Mouse (Mus musculus) left cerebral cortex, adult 18-20 months (tissue): ENCODE results near the gene Tldc2. TPM values are rescaled to one million over a fixed set of nuclear protein-coding genes. Genes with fewer than 3 reads are reported as not detected.

Source experiments
- DNase-seq, 2 experiments: peaks; one replicate each; pipeline ENCODE4 v3.0.0; 2021 to 2022; ENCODE audit warnings: low spot score in 2 of 2, mixed read lengths in 1 of 2
- long read RNA-seq, 2 experiments: library from polyadenylated mRNA; stranded (forward); transcript quantifications; one replicate each; pipeline ENCODE4 v2.0.0; 2021
- total RNA-seq, 2 experiments: library from RNA; stranded (reverse); gene quantifications; 2 replicates each; pipeline ENCODE4 v1.2.3; 2021

The Tldc2 gene
- not detected for total RNA-seq
- long read RNA-seq, experiment 1, partial matches to known transcripts = 0 of 2 reads
- long read RNA-seq, experiment 1, other reads (novel, unspliced or antisense) = 2 of 2 reads
- long read RNA-seq, experiment 2, partial matches to known transcripts = 0 of 1 reads
- long read RNA-seq, experiment 2, other reads (novel, unspliced or antisense) = 1 of 1 reads

DNA sequence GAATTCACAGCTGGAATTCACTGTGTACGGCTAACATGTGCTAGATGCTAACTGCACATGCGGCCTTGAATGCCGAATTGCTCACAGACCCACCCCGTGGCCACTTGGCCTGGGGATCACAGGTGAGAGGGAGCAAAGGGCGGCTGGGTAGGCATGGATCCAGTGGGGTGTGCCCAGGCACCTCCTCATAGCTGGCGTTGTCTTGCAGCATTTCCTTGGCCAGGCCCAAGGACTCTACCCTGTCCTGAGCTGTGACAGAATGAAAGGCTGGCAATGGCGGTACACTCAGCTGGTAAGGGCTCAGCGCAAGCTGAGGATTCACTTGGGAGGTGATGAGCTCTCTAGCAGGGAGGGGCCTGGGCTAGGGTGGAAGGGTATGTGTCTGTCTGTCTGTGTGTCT, at the start of gene Tldc2:
TSS of gene Tldc2 (plus strand) at position 260 of the 400 bp plus-strand sequence.
- no peak for DNase-seq

- DNase-seq = no peak
Observed at GRCm38 (mm10) chr2:157037303-157037702, 49.6 kb upstream of the Tldc2 start.

DNA sequence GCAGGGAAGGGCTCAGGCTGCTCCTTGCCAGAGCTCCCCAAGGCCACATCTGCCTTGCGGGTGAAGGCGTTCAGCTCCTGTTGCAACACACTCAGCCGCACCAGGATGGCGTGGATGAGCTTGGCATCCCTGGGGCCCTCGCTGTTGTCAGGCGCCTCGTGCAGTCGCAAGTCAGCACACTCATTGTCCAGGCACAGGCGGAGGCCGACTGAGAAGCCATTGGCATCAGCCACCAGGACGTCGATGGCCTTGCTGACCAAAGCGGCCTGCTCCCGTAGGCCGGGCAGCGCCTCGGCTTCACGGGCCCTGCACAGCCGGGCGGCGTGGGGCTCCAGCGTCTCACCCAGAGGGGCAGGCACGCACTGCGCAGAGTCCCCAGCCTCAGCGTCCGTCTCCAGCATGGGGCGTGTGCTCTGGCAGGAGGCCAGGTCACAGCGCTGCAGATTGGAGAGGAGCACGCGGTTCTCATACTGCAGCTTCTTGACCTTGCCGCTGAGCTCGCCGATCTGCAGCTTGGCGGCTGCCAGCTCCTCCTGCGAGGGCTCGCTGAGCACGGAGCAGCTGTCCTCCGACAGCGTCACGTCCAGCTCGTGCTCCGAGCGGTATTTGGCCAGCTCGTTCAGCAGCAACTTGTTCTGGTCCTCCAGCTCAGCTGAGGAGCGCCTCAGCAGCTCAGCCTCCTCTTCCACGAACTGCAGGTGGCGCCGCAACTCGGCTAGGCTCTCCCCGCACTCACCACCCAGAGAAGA, 46.8 kb upstream of the Tldc2 start:
- no peak for DNase-seq

GRCm38 (mm10) chr2:157040649-157041046, 46.2 kb upstream of the Tldc2 start:
- DNase-seq = no peak

DNA sequence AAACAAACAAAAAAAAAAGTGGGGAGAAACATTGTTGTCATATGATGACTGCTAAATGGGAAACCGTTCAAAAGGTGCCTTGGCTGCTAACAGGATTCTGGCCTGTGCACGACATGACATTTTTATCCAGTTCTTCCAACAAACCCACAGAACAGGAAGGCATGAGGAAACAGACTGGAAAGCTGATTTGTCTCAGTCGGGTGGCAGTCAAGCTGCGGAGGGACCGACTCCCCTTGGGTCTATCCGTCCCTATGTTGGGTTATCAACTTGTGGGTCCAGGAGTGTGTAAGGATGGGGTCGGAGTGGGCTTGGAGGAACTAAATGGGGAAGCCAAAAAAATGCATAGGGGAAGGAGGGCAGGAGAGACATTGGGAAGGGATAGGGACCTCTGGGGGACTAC, 45.4 kb upstream of the Tldc2 start:
- DNase-seq = no peak

GRCm38 (mm10) chr2:157043556-157043955, 43.3 kb upstream of the Tldc2 start:
- no peak for DNase-seq

- no peak for DNase-seq
Observed at GRCm38 (mm10) chr2:157043987-157044386, 42.9 kb upstream of the Tldc2 start.

DNA sequence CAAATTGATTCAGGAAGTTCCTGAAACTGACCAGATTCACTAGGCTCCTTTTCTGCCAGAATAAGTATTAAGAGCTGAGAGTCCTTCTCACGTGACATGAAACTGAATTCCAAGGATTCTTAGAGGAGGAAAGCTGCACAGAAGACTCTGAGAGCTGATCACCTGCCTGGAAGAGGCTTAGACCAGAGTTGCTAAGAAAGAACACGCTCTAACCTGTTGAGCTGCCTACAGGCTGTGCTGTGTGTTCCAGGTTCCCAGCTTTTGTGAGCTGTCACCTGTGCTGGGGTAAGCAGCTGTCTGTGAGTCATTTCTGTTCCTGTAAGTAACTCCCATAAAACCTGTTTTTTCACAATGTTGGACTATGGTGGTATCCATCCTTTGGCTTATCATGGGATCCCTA, 40.9 kb upstream of the Tldc2 start:
- no peak for DNase-seq

DNA sequence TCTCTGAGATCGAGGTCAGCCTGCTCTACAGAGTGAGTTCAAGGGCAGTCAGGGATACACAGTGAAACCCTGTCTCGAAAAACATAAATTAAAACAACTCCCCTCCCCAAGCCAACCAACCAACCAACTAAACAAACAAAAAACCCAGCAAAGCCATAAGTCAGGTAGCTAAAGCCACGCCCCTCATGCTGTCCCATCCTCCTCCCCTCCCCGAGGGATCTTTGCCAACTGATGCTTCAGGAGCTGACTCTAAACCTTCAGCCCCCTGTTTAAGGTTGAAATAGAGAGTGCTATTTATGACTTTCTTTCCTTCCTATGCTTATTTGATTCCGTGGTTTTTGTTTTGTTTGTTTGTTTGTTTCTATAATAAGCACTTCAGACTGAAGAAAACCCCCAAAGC, 39.9 kb upstream of the Tldc2 start:
- DNase-seq = no peak

DNA sequence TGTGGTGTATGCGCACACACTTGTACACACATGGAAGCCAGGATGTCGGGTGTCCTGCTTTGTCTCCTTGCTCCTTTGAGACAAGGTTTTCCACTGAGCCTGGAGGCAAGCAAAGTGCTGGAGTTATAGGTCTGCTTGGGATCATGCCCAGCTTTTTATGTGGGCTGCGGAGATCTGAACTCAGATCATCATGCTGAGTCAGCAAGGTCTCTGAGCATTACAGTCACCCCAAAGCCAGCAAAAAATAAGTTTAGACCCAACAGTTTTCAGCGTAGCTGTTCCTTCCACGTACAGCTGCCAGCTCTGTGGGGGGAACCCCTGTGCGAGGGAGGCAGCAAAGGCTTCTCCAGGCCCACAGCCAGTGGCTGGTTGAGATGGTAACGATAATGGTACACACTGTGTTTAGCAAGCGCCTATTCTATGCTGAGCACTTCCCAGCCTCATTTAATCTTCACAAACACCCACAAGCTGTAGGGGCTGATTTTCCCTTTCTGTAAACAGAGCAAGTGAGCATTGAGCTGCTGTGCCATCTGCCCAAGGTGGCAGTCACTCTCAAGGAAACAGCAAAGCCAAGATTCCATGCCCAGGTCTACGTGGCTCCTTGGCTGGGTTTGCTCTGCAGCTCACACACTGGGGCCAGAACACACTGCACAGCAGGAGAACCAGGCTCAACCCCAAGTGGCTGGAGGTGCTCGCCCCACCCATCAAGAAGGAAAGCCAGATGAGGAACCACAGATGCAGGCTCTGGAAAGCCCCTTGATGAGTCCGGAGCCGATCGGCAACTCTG, 38.3 kb upstream of the Tldc2 start:
- peak; percentile 64 to 85 for DNase-seq

DNA sequence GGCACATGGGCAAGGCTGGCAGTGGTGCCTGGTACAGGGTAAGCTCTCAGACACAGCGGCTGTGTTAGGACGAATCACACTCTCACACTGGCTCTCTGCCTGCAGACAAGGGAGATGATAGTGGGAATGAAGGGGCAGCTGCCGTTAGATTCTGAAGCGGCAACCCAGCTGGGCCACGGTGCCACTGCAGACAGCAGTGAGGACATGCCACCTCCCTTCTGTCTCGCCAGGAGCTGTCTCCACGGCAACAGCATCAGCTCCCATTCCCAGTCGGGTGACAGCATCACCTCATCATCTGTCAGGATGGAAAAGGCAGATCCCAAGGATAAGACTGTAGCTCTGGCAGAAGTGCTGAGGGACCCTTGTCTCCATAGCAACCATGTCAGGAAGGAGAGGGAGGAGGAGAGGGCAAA, 37.0 kb upstream of the Tldc2 start:
- DNase-seq = peak in 1 of 2 experiments; percentile 51

DNA sequence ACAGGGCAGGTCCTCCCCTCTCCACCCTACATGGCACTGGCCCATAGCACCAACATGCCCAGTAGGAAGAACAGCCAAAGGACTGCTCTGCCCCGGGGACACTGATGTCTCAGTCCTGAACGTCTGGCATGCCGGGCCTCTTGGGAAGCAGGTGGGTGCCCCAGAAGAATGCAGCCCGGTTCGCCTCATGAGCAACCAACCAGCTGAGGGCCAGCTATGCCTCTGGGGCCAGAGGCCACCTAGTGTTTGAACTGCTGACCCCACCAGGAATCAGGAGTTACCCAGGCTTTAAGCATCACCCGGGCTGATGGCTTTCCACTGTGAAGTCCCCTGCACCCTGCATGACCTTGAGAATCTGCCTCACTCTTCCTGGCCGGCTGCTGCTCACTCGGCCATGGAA, 34.4 kb upstream of the Tldc2 start:
- no peak for DNase-seq

DNA sequence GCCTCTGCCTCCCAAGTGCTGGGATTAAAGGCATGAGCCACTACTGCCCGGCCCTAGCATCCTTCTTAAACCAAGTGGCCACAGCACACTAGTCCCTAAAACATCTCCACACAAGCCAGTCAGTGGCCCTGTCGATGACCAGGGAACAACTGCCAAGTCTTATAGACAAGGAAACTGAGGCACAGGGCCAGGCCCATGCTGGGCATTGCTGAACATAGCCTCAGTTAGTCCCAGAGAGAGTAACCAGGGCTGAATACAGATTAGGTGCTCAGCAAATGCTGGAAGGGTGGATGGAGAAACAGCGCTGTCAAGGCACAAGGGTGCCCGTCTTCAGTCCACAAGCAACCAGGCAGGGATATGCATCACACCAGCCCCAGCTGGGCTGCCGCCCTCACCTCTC, 33.7 kb upstream of the Tldc2 start:
- no peak for DNase-seq

GRCm38 (mm10) chr2:157053787-157054186, 33.1 kb upstream of the Tldc2 start:
- no peak for DNase-seq

DNA sequence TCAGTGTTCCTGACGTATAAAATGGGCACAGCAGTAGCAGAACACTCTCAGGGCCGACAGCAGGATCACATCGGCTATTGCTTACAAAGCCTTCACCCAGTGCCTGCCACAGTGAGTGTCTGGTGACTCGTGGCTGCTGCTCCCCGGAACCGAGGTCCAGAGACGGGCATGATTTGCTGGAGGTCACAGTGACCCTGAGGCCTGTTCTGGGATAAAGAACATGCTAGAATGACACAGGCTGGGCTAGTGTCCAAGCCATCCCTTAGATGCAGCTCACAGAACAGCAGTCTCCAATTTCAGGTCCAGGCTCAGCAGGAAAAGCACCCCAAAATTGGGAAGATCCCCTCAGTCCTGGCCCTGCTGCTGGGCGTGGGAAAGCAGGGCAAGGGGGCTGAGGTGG, 32.6 kb upstream of the Tldc2 start:
- DNase-seq = no peak

GRCm38 (mm10) chr2:157054816-157055215, 32.0 kb upstream of the Tldc2 start:
- no peak for DNase-seq

DNA sequence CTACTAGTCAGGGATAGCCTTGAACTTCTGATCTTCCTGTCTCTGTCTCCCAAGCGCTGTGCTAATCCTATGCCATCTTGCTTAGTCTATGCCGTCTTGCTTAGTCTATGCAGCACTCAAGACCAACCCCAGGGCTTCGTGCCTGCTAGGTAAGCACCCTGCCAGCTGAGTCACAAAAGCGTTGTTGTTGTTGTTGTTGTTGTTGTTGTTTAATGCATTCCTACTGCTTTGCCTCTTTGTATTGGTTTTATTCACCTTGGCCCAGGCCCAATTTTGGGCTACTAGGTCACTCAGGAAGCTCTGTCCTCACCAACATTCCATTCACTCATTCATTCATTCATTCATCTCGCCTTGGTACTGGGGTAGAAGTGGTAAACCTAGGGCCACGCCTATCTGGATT, 31.1 kb upstream of the Tldc2 start:
- no peak for DNase-seq

DNA sequence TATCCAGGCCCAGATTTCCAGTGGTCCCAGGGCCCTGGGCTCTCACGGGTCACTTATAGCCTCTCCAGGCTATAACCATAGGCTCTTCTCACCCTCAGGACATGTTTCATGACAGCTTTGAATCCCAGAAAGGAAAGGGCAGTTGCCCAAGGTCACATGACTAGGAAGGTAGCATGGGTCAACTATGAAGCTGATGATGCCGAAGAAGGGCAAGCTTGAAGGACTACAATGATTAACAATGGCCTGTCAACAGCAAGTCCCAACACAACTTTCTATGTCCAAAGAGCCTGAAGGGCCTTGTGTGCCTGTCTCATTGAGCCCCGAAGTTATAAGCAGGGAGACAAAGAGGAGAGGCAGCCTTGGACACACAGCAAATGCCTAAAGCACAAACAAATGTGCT, 29.7 kb upstream of the Tldc2 start:
- DNase-seq = no peak

DNA sequence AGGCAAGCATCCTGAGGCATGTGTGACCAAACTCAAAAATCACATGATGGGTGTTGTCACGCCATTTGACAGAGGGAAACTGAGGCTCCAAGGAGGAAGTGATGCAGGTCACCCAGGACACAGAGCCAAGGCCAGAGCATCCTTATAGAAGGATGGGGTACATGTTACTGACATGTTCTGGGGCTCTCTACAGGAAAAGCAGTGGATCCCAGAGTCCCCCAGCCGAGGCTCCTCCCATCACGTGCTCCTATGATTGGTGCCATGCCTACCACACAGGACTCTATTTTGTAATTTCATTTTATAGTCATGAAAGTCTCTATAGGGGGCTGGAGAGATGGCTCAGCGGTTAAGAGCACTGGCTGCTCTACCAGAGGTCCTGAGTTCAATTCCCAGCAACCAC, 29.1 kb upstream of the Tldc2 start:
- no peak for DNase-seq

- DNase-seq = peak; percentile 70 to 75
Observed at GRCm38 (mm10) chr2:157058342-157058998, 28.4 kb upstream of the Tldc2 start.

DNA sequence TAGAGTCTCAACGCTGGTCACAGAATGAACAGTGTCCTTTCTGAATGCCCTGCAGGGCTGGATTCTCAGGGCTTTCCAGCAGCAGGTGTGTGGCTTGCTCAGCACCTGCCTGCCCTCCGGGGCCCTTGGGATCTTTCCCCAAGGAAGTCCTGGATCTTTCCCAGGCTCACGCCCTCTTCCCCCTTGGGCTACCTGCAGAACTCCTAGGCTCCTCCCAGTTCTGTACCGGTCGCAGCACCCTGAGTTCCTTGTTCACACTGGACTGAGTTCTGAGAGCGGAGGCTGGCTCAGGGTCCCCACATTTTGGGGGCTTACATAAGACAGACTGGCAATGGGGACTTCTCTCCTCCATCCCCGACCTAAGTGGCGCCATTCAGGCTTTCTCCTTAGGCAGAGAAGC, 27.7 kb upstream of the Tldc2 start:
- no peak for DNase-seq

- DNase-seq = no peak
Observed at GRCm38 (mm10) chr2:157060037-157060436, 26.8 kb upstream of the Tldc2 start.
